Mouse (Mus musculus) CD4-positive, CD25-positive, alpha-beta regulatory T cell, adult 2 months (primary cell): ENCODE data around the gene Pcdh7.

Source experiments
- DNase-seq: peaks from one replicate; pipeline ENCODE4 v3.0.0-alpha.2; 2012; ENCODE audit warnings: low read depth, low spot score

The Pcdh7 gene

GRCm38 (mm10) chr5:57907218-57907617 is 189.5 kb downstream of the Pcdh7 start:
- no peak for DNase-seq

- no peak for DNase-seq
These were observed 203.4 kb downstream of the Pcdh7 start for GRCm38 (mm10) chr5:57921140-57921539.

GRCm38 (mm10) chr5:57931331-57931730 is 213.6 kb downstream of the Pcdh7 start:
- no peak for DNase-seq

GRCm38 (mm10) chr5:57931738-57932137 is 214.0 kb downstream of the Pcdh7 start:
- no peak for DNase-seq

- no peak for DNase-seq
These were observed 216.9 kb downstream of the Pcdh7 start for GRCm38 (mm10) chr5:57934666-57935065.

- no peak for DNase-seq
These were observed 222.7 kb downstream of the Pcdh7 start for GRCm38 (mm10) chr5:57940457-57940856.

- no peak for DNase-seq
These were observed 225.4 kb downstream of the Pcdh7 start for GRCm38 (mm10) chr5:57943176-57943575.

- DNase-seq = no peak
These were observed 225.8 kb downstream of the Pcdh7 start for GRCm38 (mm10) chr5:57943611-57944010.

- no peak for DNase-seq
These were observed 227.7 kb downstream of the Pcdh7 start for GRCm38 (mm10) chr5:57945419-57945818.

GRCm38 (mm10) chr5:57959317-57959716 is 241.6 kb downstream of the Pcdh7 start:
- no peak for DNase-seq

GRCm38 (mm10) chr5:57963792-57964191 is 246.0 kb downstream of the Pcdh7 start:
- DNase-seq = no peak

- DNase-seq = no peak
These were observed 246.4 kb downstream of the Pcdh7 start for GRCm38 (mm10) chr5:57964201-57964600.

GRCm38 (mm10) chr5:57993584-57993983 is 275.8 kb downstream of the Pcdh7 start:
- DNase-seq = no peak

- no peak for DNase-seq
These were observed 303.6 kb downstream of the Pcdh7 start for GRCm38 (mm10) chr5:58021331-58021730.

- no peak for DNase-seq
These were observed 307.4 kb downstream of the Pcdh7 start for GRCm38 (mm10) chr5:58025123-58025522.

GRCm38 (mm10) chr5:58025759-58026158 is 308.0 kb downstream of the Pcdh7 start:
- no peak for DNase-seq

GRCm38 (mm10) chr5:58039875-58040274 is 322.1 kb downstream of the Pcdh7 start:
- no peak for DNase-seq

GRCm38 (mm10) chr5:58044216-58044615 is 326.4 kb downstream of the Pcdh7 start:
- DNase-seq = no peak

- DNase-seq = no peak
These were observed 363.3 kb downstream of the Pcdh7 start for GRCm38 (mm10) chr5:58081054-58081453.

- DNase-seq = no peak
These were observed 364.5 kb downstream of the Pcdh7 start for GRCm38 (mm10) chr5:58082230-58082629.

GRCm38 (mm10) chr5:58083056-58083455 is 365.3 kb downstream of the Pcdh7 start:
- DNase-seq = no peak

- DNase-seq = peak; percentile 12
These were observed 366.2 kb downstream of the Pcdh7 start for GRCm38 (mm10) chr5:58083972-58084371.

- no peak for DNase-seq
These were observed 391.0 kb downstream of the Pcdh7 start for GRCm38 (mm10) chr5:58108665-58109364.

- no peak for DNase-seq
These were observed 398.3 kb downstream of the Pcdh7 start for GRCm38 (mm10) chr5:58116096-58116495.
